Mouse (Mus musculus): Measurements from ENCODE around the gene Slc4a1ap.

Gene Slc4a1ap

DNA sequence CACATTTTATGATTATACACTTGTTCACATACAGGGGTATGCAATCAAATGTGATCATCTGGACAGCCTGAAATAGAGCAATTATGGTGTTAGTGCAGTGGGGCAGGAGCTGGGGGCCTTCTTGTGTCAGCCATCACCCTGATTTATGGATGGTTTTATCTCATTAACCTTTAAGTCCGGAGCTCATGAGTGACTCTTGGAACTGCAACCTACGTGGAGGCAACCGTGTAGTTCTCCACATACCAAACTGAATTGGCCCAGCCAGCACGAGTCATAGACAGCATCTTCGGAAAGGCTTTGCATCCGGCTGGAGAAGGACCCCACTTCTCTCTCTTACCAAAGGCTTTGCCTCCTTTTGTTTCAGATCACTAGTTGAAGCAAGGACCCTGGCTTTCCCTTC, 77.0 kb downstream of the Slc4a1ap start:
- in situ Hi-C loops (cut with MboI, MseI), result no loop called here

DNA sequence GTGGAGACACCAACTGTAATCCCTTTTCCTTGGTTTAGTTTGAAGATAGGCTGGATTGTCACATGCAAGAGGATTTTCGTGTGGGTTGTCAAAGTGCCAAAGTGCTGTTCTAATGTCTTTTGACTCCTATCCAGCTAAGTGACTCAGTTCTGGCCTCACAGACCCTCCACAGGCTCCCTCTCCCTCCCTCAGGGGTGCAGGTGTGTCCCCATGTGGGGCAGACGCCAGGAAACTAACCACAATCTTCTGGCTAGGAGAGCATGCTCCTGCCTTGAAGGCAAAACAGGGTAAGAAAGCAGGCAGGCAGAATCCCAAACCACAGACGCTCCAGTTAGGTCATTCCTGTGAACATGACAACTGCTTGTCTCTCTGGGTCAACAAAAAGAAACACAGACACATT, 79.4 kb downstream of the Slc4a1ap start:
- in situ Hi-C loops (cut with MboI, MseI), result no loop called here

Data from T-helper 2 cell (primary cell).